Mouse (Mus musculus): Measurements from ENCODE around the gene Olfr1087.

GRCm38 (mm10) chr2:86698295-86698694 lies at the start of gene Olfr1087:
- no peak for TF ChIP-seq SMC3 (IDR thresholded peaks at IDR 0.05; ENCODE audit: low read depth, low read length)
- no peak for TF ChIP-seq UBTF (IDR thresholded peaks at IDR 0.05; ENCODE audit: low read depth, low read length)
- TF ChIP-seq USF2 (conservative IDR thresholded peaks at IDR 0.05; ENCODE audit: low read depth, low read length): no peak
- TF ChIP-seq ETS1 (conservative IDR thresholded peaks at IDR 0.05; ENCODE audit: low read depth, low read length): no peak
- TF ChIP-seq POLR2AphosphoS2 (IDR thresholded peaks at IDR 0.05; ENCODE audit: low read depth, low read length): no peak
- TF ChIP-seq USF1 (IDR thresholded peaks at IDR 0.05; ENCODE audit: low read depth, low read length): no peak
- TF ChIP-seq BHLHE40 (IDR thresholded peaks at IDR 0.05; ENCODE audit: low read depth, low read length): no peak
- TF ChIP-seq NRF1 (IDR thresholded peaks at IDR 0.05; ENCODE audit: low read depth, low read length): no peak
- TF ChIP-seq MEF2A (IDR thresholded peaks at IDR 0.05; ENCODE audit: borderline replicate concordance, low read depth, low read length): no peak
- TF ChIP-seq POLR2A (IDR thresholded peaks at IDR 0.05; ENCODE audit: low read depth, low read length): no peak
- no peak for TF ChIP-seq PAX5 (IDR thresholded peaks at IDR 0.05; ENCODE audit: low read length)
- TF ChIP-seq CTCF (conservative IDR thresholded peaks at IDR 0.05 in 1 of 2, IDR thresholded peaks at IDR 0.05 in 1 of 2; ENCODE audit: low read depth in 2 of 2, low read length in 2 of 2): no peak
- no peak for TF ChIP-seq HCFC1 (IDR thresholded peaks at IDR 0.05; ENCODE audit: low read depth, low read length)
- no peak for TF ChIP-seq RAD21 (IDR thresholded peaks at IDR 0.05; ENCODE audit: low read depth, low read length)
